Mouse (Mus musculus): ENCODE results near the gene Tnfrsf21. TPM values are rescaled to one million over a fixed set of nuclear protein-coding genes. Genes with fewer than 3 reads are reported as not detected.

Gene Tnfrsf21
- polyA plus RNA-seq, 1 experiment, result 65.3 TPM

GRCm38 (mm10) chr17:43135398-43136265, 119.3 kb downstream of the Tnfrsf21 start:
- Histone ChIP-seq H3K27me3 (ENCODE audit: control insufficient read depth, insufficient read depth, low read length) (no peaks in the 10 kb centered on the region), H3K4me1 (ENCODE audit: control insufficient read depth, insufficient read depth, low read length) (0 out of 2 replicates have a peak, but pooled peaks cover 4% of the 10 kb centered on the region), H3K27ac (ENCODE audit: insufficient read depth, low read length) (no peak overlapping the region), H3K4me3 (replicated peaks; ENCODE audit: insufficient read depth, low read depth, low read length) (no peak overlapping the region)
- TF ChIP-seq CTCF (IDR thresholded peaks at IDR 0.05; ENCODE audit: borderline replicate concordance, insufficient read depth, low read depth, low read length), result no peak
- TF ChIP-seq POLR2A (IDR thresholded peaks at IDR 0.05; ENCODE audit: borderline replicate concordance, insufficient read depth, low read length), result no peak
- no peak for DNase-seq
- WGBS, result 63% methylated on average over 7 of the region's 7 CpGs

GRCm38 (mm10) chr17:43136720-43137119, 120.4 kb downstream of the Tnfrsf21 start:
- 17% methylated on average over 4 of the region's 4 CpGs for WGBS
- no peak for DNase-seq
- Histone ChIP-seq H3K4me3 (replicated peaks; ENCODE audit: insufficient read depth, low read depth, low read length) (no peak overlapping the region), H3K4me1 (ENCODE audit: control insufficient read depth, insufficient read depth, low read length) (0 out of 2 replicates have a peak, but pooled peaks cover 4% of the 10 kb centered on the region), H3K27ac (ENCODE audit: insufficient read depth, low read length) (no peak overlapping the region), H3K27me3 (ENCODE audit: control insufficient read depth, insufficient read depth, low read length) (no peaks in the 10 kb centered on the region)
- TF ChIP-seq POLR2A (IDR thresholded peaks at IDR 0.05; ENCODE audit: borderline replicate concordance, insufficient read depth, low read length) (no peak), CTCF (IDR thresholded peaks at IDR 0.05; ENCODE audit: borderline replicate concordance, insufficient read depth, low read depth, low read length) (no peak)

GRCm38 (mm10) chr17:43137838-43138237, 121.5 kb downstream of the Tnfrsf21 start:
- DNase-seq, result no peak
- Histone ChIP-seq H3K27me3 (ENCODE audit: control insufficient read depth, insufficient read depth, low read length) (no peaks in the 10 kb centered on the region), H3K4me1 (ENCODE audit: control insufficient read depth, insufficient read depth, low read length) (0 out of 2 replicates have a peak, but pooled peaks cover 4% of the 10 kb centered on the region), H3K4me3 (replicated peaks; ENCODE audit: insufficient read depth, low read depth, low read length) (no peak overlapping the region), H3K27ac (ENCODE audit: insufficient read depth, low read length) (no peak overlapping the region)
- no peak for TF ChIP-seq CTCF (IDR thresholded peaks at IDR 0.05; ENCODE audit: borderline replicate concordance, insufficient read depth, low read depth, low read length)
- TF ChIP-seq POLR2A (IDR thresholded peaks at IDR 0.05; ENCODE audit: borderline replicate concordance, insufficient read depth, low read length), result no peak
- WGBS, result 94% methylated on average over 9 of the region's 9 CpGs

GRCm38 (mm10) chr17:43138356-43138755, 122.0 kb downstream of the Tnfrsf21 start:
- WGBS, result 91% methylated on average over 7 of the region's 7 CpGs
- Histone ChIP-seq H3K4me3 (replicated peaks; ENCODE audit: insufficient read depth, low read depth, low read length) (no peak overlapping the region), H3K27me3 (ENCODE audit: control insufficient read depth, insufficient read depth, low read length) (no peaks in the 10 kb centered on the region), H3K4me1 (ENCODE audit: control insufficient read depth, insufficient read depth, low read length) (0 out of 2 replicates have a peak, but pooled peaks cover 4% of the 10 kb centered on the region), H3K27ac (ENCODE audit: insufficient read depth, low read length) (no peak overlapping the region)
- no peak for DNase-seq
- TF ChIP-seq CTCF (IDR thresholded peaks at IDR 0.05; ENCODE audit: borderline replicate concordance, insufficient read depth, low read depth, low read length), result no peak
- TF ChIP-seq POLR2A (IDR thresholded peaks at IDR 0.05; ENCODE audit: borderline replicate concordance, insufficient read depth, low read length), result no peak

Other genes with a start within 250 kb of the Tnfrsf21 start
- 19.3 and 20.1 TPM in 2 replicates for gene Cd2ap, start 139.9 kb upstream of the Tnfrsf21 start, polyA plus RNA-seq (2012; rRNA removed)